Mouse (Mus musculus) liver, adult 2 months (tissue): ENCODE results near the gene Trappc10. TPM values are rescaled to one million over a fixed set of nuclear protein-coding genes. Genes with fewer than 3 reads are reported as not detected.
A peak's percentile ranks its signal among the peaks of the same experiment; 100 is the strongest.

ENCODE experiments used
- DNase-seq: peaks from one replicate; pipeline ENCODE4 v3.0.0-alpha.2; 2011; ENCODE audit warnings: low read depth, low spot score; ENCODE audit errors: extremely low read depth
- H3K27ac ChIP-seq: fragments of 200-500 bp; replicated peaks from 2 replicates; pipeline ENCODE4 v1.5.1; 2012; ENCODE audit warnings: low read depth, mild to moderate bottlenecking, control low read depth, inconsistent platforms, low read length; ENCODE audit not compliant: insufficient read depth
- H3K27me3 ChIP-seq: fragments of 200-500 bp; 2 replicates; pipeline ENCODE4 v1.6.1; 2012; ENCODE audit warnings: mild to moderate bottlenecking, moderate library complexity, low read length, inconsistent platforms; ENCODE audit not compliant: control insufficient read depth, insufficient read depth
- H3K36me3 ChIP-seq: fragments of 200-500 bp; 2 replicates; pipeline ENCODE4 v1.6.1; 2012; ENCODE audit warnings: low read length, inconsistent platforms; ENCODE audit not compliant: control insufficient read depth, insufficient read depth
- H3K4me1 ChIP-seq: fragments of 200-500 bp; 2 replicates; pipeline ENCODE4 v1.6.1; 2011; ENCODE audit warnings: low read length; ENCODE audit not compliant: control insufficient read depth, insufficient read depth
- H3K4me3 ChIP-seq: fragments of 200-500 bp; 2 replicates; pipeline ENCODE4 v1.5.1; 2011; ENCODE audit warnings: low read depth, mild to moderate bottlenecking, control low read depth, low read length, moderate library complexity; ENCODE audit not compliant: insufficient read depth
- H3K79me2 ChIP-seq: fragments of 200-500 bp; 2 replicates; pipeline ENCODE4 v1.6.1; 2012; ENCODE audit warnings: inconsistent platforms, mild to moderate bottlenecking, low read length, moderate library complexity; ENCODE audit not compliant: control insufficient read depth, insufficient read depth
- H3K9ac ChIP-seq: fragments of 200-500 bp; 2 replicates; pipeline ENCODE4 v1.6.1; 2012; ENCODE audit warnings: low read depth, mild to moderate bottlenecking, control low read depth, inconsistent platforms, low read length
- CTCF ChIP-seq: fragments of 200-500 bp; IDR thresholded peaks from 2 replicates; pipeline ENCODE4 v1.5.1; 2011; ENCODE audit warnings: low read depth, low read length, control low read depth
- POLR2A ChIP-seq: fragments of 200-500 bp; IDR thresholded peaks from 2 replicates; pipeline ENCODE4 v1.6.1; 2011; ENCODE audit warnings: low read length, control low read depth; ENCODE audit not compliant: insufficient read depth; ENCODE audit errors: extremely low read depth
- WGBS: fragments of 180-500 bp; shearing (Covaris S2); methylation state at CpG from one replicate; pipeline ENCODE4 v1.1.7; 2018; 5-methylcytosine and 5-hydroxymethylcytosine counted together
- polyA plus RNA-seq: library from polyadenylated mRNA; depleted of rRNA; stranded (reverse); fragments of >200 nt; gene quantifications from 2 replicates; pipeline ENCODE4 v1.2.3, GENCODE M21; 2012
- total RNA-seq: library from RNA; depleted of rRNA; stranded (reverse); fragments of >200 nt; gene quantifications from 2 replicates; pipeline ENCODE4 v1.2.3, GENCODE M21; 2014

Trappc10 gene
- total and polyA plus RNA-seq, 2 experiments = 10.3 to 19.8 TPM

DNA sequence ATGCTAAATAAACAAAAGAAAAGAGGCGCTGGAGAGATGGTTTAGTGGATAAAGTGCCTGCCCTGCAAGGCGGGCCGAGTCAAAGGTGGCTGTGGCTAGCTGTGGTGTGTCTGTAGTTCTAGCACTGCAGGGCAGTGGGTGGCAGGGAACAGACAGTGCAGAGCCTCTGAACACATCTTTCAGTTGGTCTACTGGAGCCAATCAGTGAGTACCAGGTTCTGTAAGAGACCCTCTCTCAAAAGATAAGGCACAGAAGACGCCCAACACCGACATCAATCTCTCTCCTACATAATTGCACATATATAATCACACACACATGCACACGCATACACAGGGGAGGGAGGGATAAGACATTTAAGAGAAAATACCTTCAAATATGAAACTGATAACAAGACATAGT is 6.6 kb downstream of the Trappc10 start:
- DNase-seq = no peak
- no peaks in the 10 kb centered on the region for H3K36me3 ChIP-seq
- no peak overlapping the region for H3K27ac ChIP-seq
- H3K27me3 ChIP-seq = no peaks in the 10 kb centered on the region
- no peak overlapping the region for H3K9ac ChIP-seq
- no peak for TF ChIP-seq CTCF
- no peak for TF ChIP-seq POLR2A
- no peak overlapping the region for H3K4me3 ChIP-seq
- peaks cover 57% of the 10 kb centered on the region for H3K79me2 ChIP-seq
- 85% methylated on average over 6 of the region's 6 CpGs for WGBS
- peaks cover 28% of the 10 kb centered on the region for H3K4me1 ChIP-seq

DNA sequence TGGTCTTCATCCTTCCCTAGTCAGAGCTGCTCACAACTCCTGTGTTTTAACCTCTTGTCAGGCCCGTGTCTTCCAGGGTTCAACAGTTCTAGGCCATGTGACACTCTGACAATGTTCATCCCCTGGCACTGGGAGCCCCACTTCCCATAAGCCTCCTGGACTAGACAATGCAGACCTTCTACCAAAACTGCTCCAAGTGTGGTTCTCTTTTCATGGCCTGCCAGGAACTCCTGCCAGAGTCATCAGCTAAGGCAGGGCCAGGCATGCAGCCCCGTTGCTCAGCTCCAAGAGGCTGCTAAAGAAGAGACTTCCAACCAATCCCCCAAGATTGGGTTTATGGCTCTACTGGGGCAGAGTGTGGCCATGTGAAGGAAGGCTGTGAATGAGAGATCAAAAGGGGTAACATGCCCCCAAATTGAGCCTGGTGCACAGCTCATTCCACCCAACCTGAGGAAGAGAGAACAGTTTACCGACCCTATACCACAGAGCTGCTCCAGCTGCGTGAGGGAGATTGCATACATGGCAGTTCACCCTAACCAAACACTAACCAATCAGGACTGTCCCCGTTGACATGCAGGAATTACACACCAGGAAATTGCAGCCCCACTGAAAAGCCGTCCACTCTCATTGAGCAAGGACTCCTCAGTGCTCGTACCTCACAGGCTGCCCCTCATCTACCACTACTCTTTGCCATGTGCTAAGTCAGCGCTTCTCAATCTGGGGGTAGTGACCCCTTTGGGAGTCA is 7.4 kb downstream of the Trappc10 start:
- Histone ChIP-seq H3K27ac (no peak overlapping the region), H3K4me1 (peaks cover 27% of the 10 kb centered on the region), H3K9ac (no peak overlapping the region), H3K36me3 (no peaks in the 10 kb centered on the region), H3K27me3 (no peaks in the 10 kb centered on the region), H3K4me3 (no peak overlapping the region), H3K79me2 (peaks cover 60% of the 10 kb centered on the region)
- no peak for DNase-seq
- TF ChIP-seq POLR2A (no peak), CTCF (no peak)
- WGBS = 62% methylated on average over 8 of the region's 8 CpGs

DNA sequence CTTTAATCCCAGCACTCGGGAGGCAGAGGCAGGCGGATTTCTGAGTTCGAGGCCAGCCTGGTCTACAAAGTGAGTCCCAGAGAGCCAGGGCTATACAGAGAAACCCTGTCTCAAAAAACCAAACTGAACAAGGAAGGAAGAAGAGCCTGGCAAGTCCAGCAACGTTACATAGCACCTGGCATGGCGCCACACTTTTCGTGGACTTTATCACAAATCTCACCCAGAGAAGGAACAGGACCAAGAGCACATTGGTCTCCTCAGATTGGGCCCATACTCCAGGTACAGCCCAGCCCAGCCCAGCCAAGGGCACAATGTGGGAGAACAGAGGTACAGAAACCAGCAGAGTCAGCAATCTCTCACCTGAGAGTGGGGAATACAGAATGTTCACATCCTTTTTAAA is 10.7 kb downstream of the Trappc10 start:
- 60% methylated on average over 6 of the region's 6 CpGs for WGBS
- peaks cover 22% of the 10 kb centered on the region for H3K4me1 ChIP-seq
- TF ChIP-seq POLR2A (no peak), CTCF (no peak)
- peaks cover 54% of the 10 kb centered on the region; the same call in 1 of the 2 replicates for H3K79me2 ChIP-seq
- peaks cover 11% of the 10 kb centered on the region; the same call in 1 of the 2 replicates for H3K36me3 ChIP-seq
- DNase-seq = peak; percentile 76
- no peak overlapping the region for H3K4me3 ChIP-seq
- no peak overlapping the region for H3K9ac ChIP-seq
- H3K27me3 ChIP-seq = no peaks in the 10 kb centered on the region
- H3K27ac ChIP-seq = no peak overlapping the region

- TF ChIP-seq POLR2A (no peak), CTCF (no peak)
- Histone ChIP-seq H3K36me3 (peaks cover 16% of the 10 kb centered on the region; the same call in 1 of the 2 replicates), H3K4me3 (no peak overlapping the region), H3K4me1 (peaks cover 22% of the 10 kb centered on the region), H3K9ac (no peak overlapping the region), H3K79me2 (peaks cover 48% of the 10 kb centered on the region; the same call in 1 of the 2 replicates), H3K27ac (no peak overlapping the region), H3K27me3 (no peaks in the 10 kb centered on the region)
- DNase-seq = no peak
- WGBS = 89% methylated on average over 5 of the region's 5 CpGs
Measured at GRCm38 (mm10) chr10:78233161-78233560, 11.3 kb downstream of the Trappc10 start.

GRCm38 (mm10) chr10:78232301-78232980 is 12.0 kb downstream of the Trappc10 start:
- no peak overlapping the region for H3K27ac ChIP-seq

GRCm38 (mm10) chr10:78228560-78228928 is 15.9 kb downstream of the Trappc10 start:
- H3K27me3 ChIP-seq = no peaks in the 10 kb centered on the region
- peaks cover 23% of the 10 kb centered on the region; the same call in 1 of the 2 replicates for H3K79me2 ChIP-seq
- H3K27ac ChIP-seq = no peak overlapping the region
- peaks cover 22% of the 10 kb centered on the region; the same call in 1 of the 2 replicates for H3K36me3 ChIP-seq
- no peak for TF ChIP-seq CTCF
- no peak for TF ChIP-seq POLR2A
- no peak for DNase-seq
- H3K4me3 ChIP-seq = no peak overlapping the region
- WGBS = 92% methylated on average over 5 of the region's 5 CpGs
- H3K4me1 ChIP-seq = peaks cover 2% of the 10 kb centered on the region
- no peak overlapping the region for H3K9ac ChIP-seq

More at GRCm38 (mm10) chr10:78232301-78232980, 12.0 kb downstream of the Trappc10 start:
- H3K27me3 ChIP-seq = no peaks in the 10 kb centered on the region
- peaks cover 45% of the 10 kb centered on the region; the same call in 1 of the 2 replicates for H3K79me2 ChIP-seq
- peaks cover 17% of the 10 kb centered on the region; the same call in 1 of the 2 replicates for H3K36me3 ChIP-seq
- no peak overlapping the region for H3K9ac ChIP-seq
- no peak overlapping the region for H3K4me3 ChIP-seq
- no peak for DNase-seq
- WGBS = 77% methylated on average over 4 of the region's 4 CpGs
- peaks cover 24% of the 10 kb centered on the region for H3K4me1 ChIP-seq
- TF ChIP-seq POLR2A = no peak
- TF ChIP-seq CTCF = no peak
